Mouse (Mus musculus) lung, adult 2 months (tissue): ENCODE data around the gene Nkx1-1.

Source experiments
- CTCF ChIP-seq: fragments of 200-500 bp; IDR thresholded peaks from 2 replicates; pipeline ENCODE4 v1.5.1; 2011; ENCODE audit warnings: mild to moderate bottlenecking, low read length, control low read depth; ENCODE audit not compliant: insufficient read depth
- POLR2A ChIP-seq: fragments of 200-500 bp; IDR thresholded peaks from 2 replicates; pipeline ENCODE4 v1.6.1; 2011; ENCODE audit warnings: low read depth, mild to moderate bottlenecking, control low read depth, low read length, borderline replicate concordance; ENCODE audit errors: extremely low read depth

- TF ChIP-seq POLR2A (no peak), CTCF (no peak)
Measured at GRCm38 (mm10) chr5:33434141-33434780, 485 bp upstream of the Nkx1-1 start.
